Comparison of ENCODE assay signal across 19 mouse cellular contexts in genomic region chr1:119322279-119322995, GRCm38 (mm10).
DNase-seq lines count a peak whose midpoint lies in the region; ATAC-seq and TF ChIP-seq lines count a peak whose summit lies in the region.
"Had no signal": no experiment of that assay in that cellular context is flagged by ENCODE, and none has a peak within 500 bp of the region (broad histone marks: within the 10 kb centered on the region; RNA-seq: fewer than 3 reads in every experiment).

No protein-coding gene starts in this region.

- DNase-seq in heart, adult 11 months: peak; percentile 86
- DNase-seq in heart, adult 8-10 months (ENCODE audit: low spot score): no peak
- DNase-seq in hindbrain, embryonic 10.5 days (ENCODE audit: low spot score): no peak
- DNase-seq in hindbrain, embryonic 11.5 days (ENCODE audit: low spot score): no peak
- DNase-seq in kidney, postnatal 0 days (ENCODE audit: low spot score): peak; percentile 54
- DNase-seq in kidney, adult 8-10 months: no peak
- peak; percentile 44 for DNase-seq in midbrain, embryonic 11.5 days (ENCODE audit: low spot score, missing footprints)
- DNase-seq in midbrain, embryonic 14.5 days: no peak
- DNase-seq: adrenal gland, postnatal 10 days; cerebellum, adult 11 months; cerebellum, adult 8-10 months; cerebellum, postnatal 14 days; embryo, embryonic 11 days; gastrocnemius, postnatal 10 days; heart, postnatal 4 days had no signal

- no peak overlapping the region for H3K9ac ChIP-seq in hindbrain, embryonic 11.5 days (ENCODE audit: low read depth, low read length)
- H3K9ac ChIP-seq in kidney, postnatal 0 days (ENCODE audit: low read depth, low read length): no peak overlapping the region
- no peak overlapping the region for H3K9ac ChIP-seq in midbrain, embryonic 11.5 days (ENCODE audit: low read length)
- H3K9ac ChIP-seq in midbrain, embryonic 14.5 days (replicated peaks; ENCODE audit: low read length): no peak overlapping the region
- H3K9ac ChIP-seq: embryonic facial prominence, embryonic 12.5 days; forebrain, embryonic 12.5 days; hindbrain, embryonic 14.5 days had no signal

- H3K36me3 ChIP-seq in hindbrain, embryonic 10.5 days: no peaks in the 10 kb centered on the region
- H3K36me3 ChIP-seq in hindbrain, embryonic 11.5 days (ENCODE audit: control insufficient read depth, insufficient read depth, low read length): no peaks in the 10 kb centered on the region
- no peaks in the 10 kb centered on the region for H3K36me3 ChIP-seq in kidney, postnatal 0 days (ENCODE audit: insufficient read depth, low read length)
- H3K36me3 ChIP-seq in midbrain, embryonic 11.5 days (ENCODE audit: control insufficient read depth, insufficient read depth, low read length): no peaks in the 10 kb centered on the region
- H3K36me3 ChIP-seq in midbrain, embryonic 14.5 days (ENCODE audit: control insufficient read depth, insufficient read depth, low read length): no peaks in the 10 kb centered on the region
- H3K36me3 ChIP-seq: embryonic facial prominence, embryonic 12.5 days; forebrain, embryonic 12.5 days had no signal

- ATAC-seq in hindbrain, embryonic 11.5 days (ENCODE audit: low FRiP score): no peak
- ATAC-seq in kidney, postnatal 0 days (replicated peaks; ENCODE audit: low FRiP score, low read depth): peak; percentile 52; the same call in 1 of the 2 replicates
- no peak for ATAC-seq in midbrain, embryonic 11.5 days (ENCODE audit: low FRiP score)
- ATAC-seq in midbrain, embryonic 14.5 days (ENCODE audit: low FRiP score, low TSS enrichment): no peak
- ATAC-seq: forebrain, embryonic 16.5 days had no signal

- H3K27me3 ChIP-seq in hindbrain, embryonic 10.5 days (ENCODE audit: insufficient read depth, poor library complexity, severe bottlenecking): peaks cover 23% of the 10 kb centered on the region
- no peaks in the 10 kb centered on the region for H3K27me3 ChIP-seq in hindbrain, embryonic 11.5 days (ENCODE audit: control insufficient read depth, insufficient read depth, low read length)
- no peaks in the 10 kb centered on the region for H3K27me3 ChIP-seq in kidney, postnatal 0 days (ENCODE audit: insufficient read depth, low read length)
- H3K27me3 ChIP-seq in midbrain, embryonic 11.5 days (ENCODE audit: control insufficient read depth, insufficient read depth, low read length): peaks cover 2% of the 10 kb centered on the region; the same call in 1 of the 2 replicates
- no peaks in the 10 kb centered on the region for H3K27me3 ChIP-seq in midbrain, embryonic 14.5 days (ENCODE audit: control insufficient read depth, insufficient read depth, low read length)
- H3K27me3 ChIP-seq: embryonic facial prominence, embryonic 12.5 days had no signal

- TF ChIP-seq CTCF in kidney, postnatal 0 days (IDR thresholded peaks at IDR 0.05; ENCODE audit: low read depth): no peak

- no peaks in the 10 kb centered on the region for H3K9me3 ChIP-seq in hindbrain, embryonic 10.5 days
- H3K9me3 ChIP-seq in hindbrain, embryonic 11.5 days (ENCODE audit: control insufficient read depth, low read length): no peaks in the 10 kb centered on the region
- H3K9me3 ChIP-seq in kidney, postnatal 0 days (replicated peaks; ENCODE audit: low read length): no peaks in the 10 kb centered on the region
- H3K9me3 ChIP-seq in midbrain, embryonic 11.5 days (ENCODE audit: control insufficient read depth, low read length): no peaks in the 10 kb centered on the region
- H3K9me3 ChIP-seq in midbrain, embryonic 14.5 days (ENCODE audit: control insufficient read depth, low read length): no peaks in the 10 kb centered on the region
- H3K9me3 ChIP-seq: embryonic facial prominence, embryonic 12.5 days; forebrain, embryonic 12.5 days had no signal

- no peaks in the 10 kb centered on the region for H3K4me1 ChIP-seq in hindbrain, embryonic 10.5 days (replicated peaks)
- no peaks in the 10 kb centered on the region for H3K4me1 ChIP-seq in hindbrain, embryonic 11.5 days (replicated peaks; ENCODE audit: control insufficient read depth, insufficient read depth, low read length)
- H3K4me1 ChIP-seq in kidney, postnatal 0 days (replicated peaks; ENCODE audit: insufficient read depth, low read length): no peaks in the 10 kb centered on the region
- no peaks in the 10 kb centered on the region for H3K4me1 ChIP-seq in midbrain, embryonic 11.5 days (ENCODE audit: control insufficient read depth, insufficient read depth, low read length)
- H3K4me1 ChIP-seq in midbrain, embryonic 14.5 days (ENCODE audit: control insufficient read depth, insufficient read depth, low read length): no peaks in the 10 kb centered on the region
- H3K4me1 ChIP-seq: embryonic facial prominence, embryonic 12.5 days; forebrain, embryonic 12.5 days had no signal

- H3K4me2 ChIP-seq in hindbrain, embryonic 11.5 days (replicated peaks; ENCODE audit: low read depth, low read length): no peak overlapping the region
- H3K4me2 ChIP-seq in kidney, postnatal 0 days (ENCODE audit: low read length): no peak overlapping the region
- no peak overlapping the region for H3K4me2 ChIP-seq in midbrain, embryonic 11.5 days
- H3K4me2 ChIP-seq in midbrain, embryonic 14.5 days (ENCODE audit: low read length): no peak overlapping the region
- H3K4me2 ChIP-seq: embryonic facial prominence, embryonic 12.5 days; forebrain, embryonic 12.5 days; hindbrain, embryonic 14.5 days had no signal

- WGBS in hindbrain, embryonic 10.5 days: 82% methylated on average over 10 of the region's 10 CpGs
- WGBS in hindbrain, embryonic 11.5 days: 78% methylated on average over 10 of the region's 10 CpGs
- WGBS in kidney, postnatal 0 days: 46% methylated on average over 10 of the region's 10 CpGs
- 73% methylated on average over 10 of the region's 10 CpGs for WGBS in midbrain, embryonic 11.5 days
- 74% methylated on average over 10 of the region's 10 CpGs for WGBS in midbrain, embryonic 14.5 days

- peak overlapping the region; percentile 12; the same call in 1 of the 2 replicates for H3K27ac ChIP-seq in hindbrain, embryonic 10.5 days
- no peak overlapping the region for H3K27ac ChIP-seq in hindbrain, embryonic 11.5 days (ENCODE audit: low read depth, low read length)
- H3K27ac ChIP-seq in kidney, postnatal 0 days: no peak overlapping the region
- H3K27ac ChIP-seq in midbrain, embryonic 11.5 days (ENCODE audit: low read depth, low read length): no peak overlapping the region
- H3K27ac ChIP-seq in midbrain, embryonic 14.5 days (replicated peaks; ENCODE audit: low read depth, low read length): no peak overlapping the region
- H3K27ac ChIP-seq: embryonic facial prominence, embryonic 12.5 days; forebrain, embryonic 12.5 days; hindbrain, embryonic 14.5 days had no signal

- H3K4me3 ChIP-seq in hindbrain, embryonic 10.5 days: no peak overlapping the region
- no peak overlapping the region for H3K4me3 ChIP-seq in hindbrain, embryonic 11.5 days (ENCODE audit: low read depth, low read length)
- no peak overlapping the region for H3K4me3 ChIP-seq in kidney, postnatal 0 days (replicated peaks; ENCODE audit: low read depth, low read length)
- no peak overlapping the region for H3K4me3 ChIP-seq in midbrain, embryonic 11.5 days (ENCODE audit: low read depth, low read length)
- no peak overlapping the region for H3K4me3 ChIP-seq in midbrain, embryonic 14.5 days (replicated peaks; ENCODE audit: low read depth, low read length)
- H3K4me3 ChIP-seq: embryonic facial prominence, embryonic 12.5 days; forebrain, embryonic 12.5 days had no signal

Comparison
In these comparisons a context has a peak if more than half of its experiments do, and no peak if none do; other contexts are left out.
1. DNase-seq: peak in heart, adult 11 months (single experiment), kidney, postnatal 0 days (single experiment) and midbrain, embryonic 11.5 days (single experiment); none in heart, adult 8-10 months (single experiment), hindbrain, embryonic 10.5 days (single experiment), hindbrain, embryonic 11.5 days (single experiment), kidney, adult 8-10 months (0 of 2) and midbrain, embryonic 14.5 days (single experiment).